Mouse (Mus musculus): Measurements from ENCODE around the gene Snx18.

GRCm38 (mm10) chr13:113559646-113560045, 58.7 kb downstream of the Snx18 start:
- TF ChIP-seq TCF12 (IDR thresholded peaks at IDR 0.05; ENCODE audit: insufficient read depth, poor library complexity, severe bottlenecking) (no peak), POLR2A (IDR thresholded peaks at IDR 0.05; ENCODE audit: insufficient read length, low read depth) (no peak), POLR2AphosphoS2 (IDR thresholded peaks at IDR 0.05; ENCODE audit: insufficient read length, low read depth) (no peak), E2F4 (IDR thresholded peaks at IDR 0.05; ENCODE audit: insufficient read depth) (no peak), MYOG (IDR thresholded peaks at IDR 0.05; ENCODE audit: control insufficient read depth in 1 of 3, insufficient read depth in 1 of 3, insufficient read length in 2 of 3, low read depth in 2 of 3) (no peak), MAX (IDR thresholded peaks at IDR 0.05; ENCODE audit: low read depth) (no peak), MYOD1 (IDR thresholded peaks at IDR 0.05; ENCODE audit: control insufficient read depth in 1 of 3, insufficient read length in 2 of 3, low read depth in 2 of 3) (no peak), USF1 (IDR thresholded peaks at IDR 0.05; ENCODE audit: low read depth) (no peak)
